Mouse (Mus musculus) liver, embryonic 14.5 days (tissue): ENCODE measurements around the gene Ntm.

Source experiments
- CTCF ChIP-seq: IDR thresholded peaks from 2 replicates; pipeline ENCODE4 v1.5.1; 2016; ENCODE audit warnings: antibody characterized with exemption, low read depth, control low read depth
- EP300 ChIP-seq: IDR thresholded peaks from 2 replicates; pipeline ENCODE4 v1.6.1; 2016; ENCODE audit warnings: antibody characterized with exemption, low read depth

DNA sequence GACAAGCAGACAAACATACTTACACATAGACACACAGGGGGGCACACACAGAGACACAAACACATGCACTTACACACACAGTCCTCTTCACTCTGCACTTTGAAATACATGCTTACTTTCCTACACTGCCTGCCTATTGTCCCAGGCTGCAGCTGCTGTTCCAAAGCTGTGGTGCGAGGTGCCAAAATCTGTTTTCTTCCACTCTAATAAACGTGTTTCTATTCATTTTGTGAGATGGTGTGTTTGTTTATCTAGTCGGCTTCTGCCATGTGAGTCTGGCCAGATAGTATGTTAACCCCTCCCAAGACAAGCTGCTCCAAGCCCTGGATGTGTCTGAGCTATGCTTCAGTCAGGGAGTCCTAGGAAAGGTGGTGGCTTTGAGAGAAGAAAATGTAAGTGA is 700.1 kb downstream of the Ntm start:
- no peak for TF ChIP-seq CTCF
- no peak for TF ChIP-seq EP300
